In genomic region chr5:30959966-30960501, GRCm38 (mm10) we compare ENCODE assay signal across 8 mouse cellular contexts. TPM values are rescaled to one million over a fixed set of nuclear protein-coding genes. Genes with fewer than 3 reads are reported as not detected.
DNase-seq lines count a peak whose midpoint lies in the region; ATAC-seq lines count a peak whose summit lies in the region.

Gene Preb (minus strand): TSS chr5:30960361.

- peak within 1 kb of the TSS; percentile 89 for H3K9ac ChIP-seq in hindbrain, embryonic 12.5 days

- peaks cover 22% of the 10 kb centered on the region for H3K4me1 ChIP-seq in hindbrain, embryonic 12.5 days

- WGBS in hindbrain, embryonic 12.5 days: 0% methylated on average over 56 of the region's 56 CpGs

- H3K27ac ChIP-seq in hindbrain, embryonic 12.5 days: peak within 1 kb of the TSS; percentile 86

- ATAC-seq in hindbrain, embryonic 12.5 days (ENCODE audit: low FRiP score): peak; percentile 93

- peak within 1 kb of the TSS; percentile 85 for H3K4me3 ChIP-seq in hindbrain, embryonic 12.5 days

- peak within 1 kb of the TSS; percentile 71 for H3K4me2 ChIP-seq in hindbrain, embryonic 12.5 days (replicated peaks)

- H3K36me3 ChIP-seq in hindbrain, embryonic 12.5 days: peaks cover 25% of the 10 kb centered on the region

- no peaks in the 10 kb centered on the region for H3K9me3 ChIP-seq in hindbrain, embryonic 12.5 days (replicated peaks)

- DNase-seq in Muller cell, postnatal 12 days (ENCODE audit: inconsistent ontology term): peak; percentile 97
- peak; percentile 98 for DNase-seq in cerebellum, adult 9-11 months
- DNase-seq in frontal cortex, postnatal 10 days (ENCODE audit: low spot score in 2 of 2): peak; percentile 96 to 99
- peak; percentile 99 to 100 for DNase-seq in layer of hippocampus, postnatal 14 days (ENCODE audit: low spot score in 2 of 2)
- DNase-seq in lung, postnatal 14 days: peak; percentile 99
- DNase-seq in retina, adult 2 months (ENCODE audit: low read depth, low spot score): peak; percentile 98
- peak; percentile 98 for DNase-seq in thymus, postnatal 36 days

- no peaks in the 10 kb centered on the region; the same call in 1 of the 2 replicates for H3K27me3 ChIP-seq in hindbrain, embryonic 12.5 days

RNA-seq across cellular contexts. Expression of gene Preb, which starts in this region (rescaled TPM):
- polyA plus RNA-seq in hindbrain, embryonic 12.5 days (2016; fragmentation: Nextera tagmentation; extraction: Ambion mirVana): 120 and 127 TPM in 2 replicates
- total RNA-seq in layer of hippocampus, postnatal 14 days (2021): 100 to 1,000 TPM; 129 to 131 TPM

Comparison
In these comparisons a context has a peak if more than half of its experiments do, and no peak if none do; other contexts are left out.
1. Peak in every context shown above with its lines: DNase-seq, ATAC-seq, H3K4me3 ChIP-seq and H3K27ac ChIP-seq.